Mouse (Mus musculus) layer of hippocampus, adult 18-20 months (tissue): ENCODE measurements around the gene Pmm1. TPM values are rescaled to one million over a fixed set of nuclear protein-coding genes. Genes with fewer than 3 reads are reported as not detected.
A peak's percentile ranks its signal among the peaks of the same experiment; 100 is the strongest.

Source experiments
- DNase-seq, 2 experiments: peaks; one replicate each; pipeline ENCODE4 v3.0.0; 2022; ENCODE audit warnings: low spot score in 2 of 2
- total RNA-seq, 2 experiments: library from RNA; stranded (reverse); gene quantifications; 2 replicates each; pipeline ENCODE4 v1.2.3; 2021

Gene Pmm1
- total RNA-seq, 2 experiments from 2014 or later: 216 to 221 TPM

- no peak for DNase-seq
Measured at GRCm38 (mm10) chr15:81957598-81957997, 3.1 kb downstream of the Pmm1 start.

GRCm38 (mm10) chr15:81956457-81956856 lies 4.3 kb downstream of the Pmm1 start:
- peak in 1 of 2 experiments; percentile 69 for DNase-seq

- DNase-seq: no peak
Measured at GRCm38 (mm10) chr15:81955414-81955813, 5.3 kb downstream of the Pmm1 start.

- no peak for DNase-seq
Measured at GRCm38 (mm10) chr15:81954716-81955115, 6.0 kb downstream of the Pmm1 start.

- DNase-seq: no peak
Measured at GRCm38 (mm10) chr15:81954151-81954583, 6.6 kb downstream of the Pmm1 start.

GRCm38 (mm10) chr15:81952310-81952709 lies 8.4 kb downstream of the Pmm1 start:
- no peak for DNase-seq

- no peak for DNase-seq
Measured at GRCm38 (mm10) chr15:81951159-81951558, 9.6 kb downstream of the Pmm1 start.

GRCm38 (mm10) chr15:81950716-81951115 lies 10.0 kb downstream of the Pmm1 start:
- DNase-seq: no peak

- DNase-seq: no peak
Measured at GRCm38 (mm10) chr15:81949476-81950131, 11.1 kb downstream of the Pmm1 start.

- no peak for DNase-seq
Measured at GRCm38 (mm10) chr15:81949076-81949475, 11.7 kb downstream of the Pmm1 start.

GRCm38 (mm10) chr15:81943176-81943749 lies 17.5 kb downstream of the Pmm1 start:
- no peak for DNase-seq

GRCm38 (mm10) chr15:81941010-81941409 lies 19.7 kb downstream of the Pmm1 start:
- no peak for DNase-seq

- no peak for DNase-seq
Measured at GRCm38 (mm10) chr15:81940219-81940618, 20.5 kb downstream of the Pmm1 start.

- DNase-seq: no peak
Measured at GRCm38 (mm10) chr15:81939774-81940173, 21.0 kb downstream of the Pmm1 start.

- no peak for DNase-seq
Measured at GRCm38 (mm10) chr15:81939157-81939715, 21.5 kb downstream of the Pmm1 start.

GRCm38 (mm10) chr15:81938246-81938645 lies 22.5 kb downstream of the Pmm1 start:
- DNase-seq: peak in 1 of 2 experiments; percentile 52

- peak; percentile 53 to 68 for DNase-seq
Measured at GRCm38 (mm10) chr15:81937098-81937972, 23.4 kb downstream of the Pmm1 start.

GRCm38 (mm10) chr15:81936679-81937078 lies 24.1 kb downstream of the Pmm1 start, which contains the start of gene Csdc2:
Csdc2 (plus strand) TSS chr15:81936759.
- peak; percentile 48 to 59 for DNase-seq

- no peak for DNase-seq
Measured at GRCm38 (mm10) chr15:81935869-81936637, 24.7 kb downstream of the Pmm1 start.

GRCm38 (mm10) chr15:81933986-81934385 lies 26.7 kb downstream of the Pmm1 start:
- DNase-seq: no peak
